Mouse (Mus musculus): Measurements from ENCODE around the gene Zfp518b. TPM values are rescaled to one million over a fixed set of nuclear protein-coding genes. Genes with fewer than 3 reads are reported as not detected.
A peak's percentile ranks its signal among the peaks of the same experiment; 100 is the strongest.

Zfp518b gene
- total RNA-seq (2014; rRNA removed): 0.65 and 1.3 TPM in 2 replicates
- polyA plus RNA-seq (2012; rRNA removed): 0.46 and 0.51 TPM in 2 replicates

GRCm38 (mm10) chr5:38684164-38684911, at the start of gene Zfp518b:
Zfp518b (minus strand) TSS chr5:38684826.
- DNase-seq (ENCODE audit: extremely low read depth, low read depth, low spot score): peak; percentile 18
- H3K9ac ChIP-seq (ENCODE audit: low read depth, low read length): peak within 1 kb of the TSS; percentile 98
- no peak for TF ChIP-seq POLR2A (IDR thresholded peaks at IDR 0.05; ENCODE audit: extremely low read depth, insufficient read depth, low read length)
- no peak for TF ChIP-seq CTCF (IDR thresholded peaks at IDR 0.05; ENCODE audit: low read depth, low read length)
- no peaks in the 10 kb centered on the region for H3K27me3 ChIP-seq (ENCODE audit: control insufficient read depth, insufficient read depth, low read length)
- H3K79me2 ChIP-seq (ENCODE audit: control insufficient read depth, insufficient read depth, low read length): no peaks in the 10 kb centered on the region
- peaks cover 5% of the 10 kb centered on the region; the same call in 1 of the 2 replicates for H3K4me1 ChIP-seq (ENCODE audit: control insufficient read depth, insufficient read depth, low read length)
- WGBS: 2% methylated on average over 88 of the region's 89 CpGs
- H3K27ac ChIP-seq (replicated peaks; ENCODE audit: insufficient read depth, low read depth, low read length): 0 out of 2 replicates have a peak within 1 kb of the TSS, but pooled peaks have one; percentile 30
- peak within 1 kb of the TSS; percentile 96 for H3K4me3 ChIP-seq (ENCODE audit: insufficient read depth, low read depth, low read length)
- peaks cover 2% of the 10 kb centered on the region; the same call in 1 of the 2 replicates for H3K36me3 ChIP-seq (ENCODE audit: control insufficient read depth, insufficient read depth, low read length)

DNA sequence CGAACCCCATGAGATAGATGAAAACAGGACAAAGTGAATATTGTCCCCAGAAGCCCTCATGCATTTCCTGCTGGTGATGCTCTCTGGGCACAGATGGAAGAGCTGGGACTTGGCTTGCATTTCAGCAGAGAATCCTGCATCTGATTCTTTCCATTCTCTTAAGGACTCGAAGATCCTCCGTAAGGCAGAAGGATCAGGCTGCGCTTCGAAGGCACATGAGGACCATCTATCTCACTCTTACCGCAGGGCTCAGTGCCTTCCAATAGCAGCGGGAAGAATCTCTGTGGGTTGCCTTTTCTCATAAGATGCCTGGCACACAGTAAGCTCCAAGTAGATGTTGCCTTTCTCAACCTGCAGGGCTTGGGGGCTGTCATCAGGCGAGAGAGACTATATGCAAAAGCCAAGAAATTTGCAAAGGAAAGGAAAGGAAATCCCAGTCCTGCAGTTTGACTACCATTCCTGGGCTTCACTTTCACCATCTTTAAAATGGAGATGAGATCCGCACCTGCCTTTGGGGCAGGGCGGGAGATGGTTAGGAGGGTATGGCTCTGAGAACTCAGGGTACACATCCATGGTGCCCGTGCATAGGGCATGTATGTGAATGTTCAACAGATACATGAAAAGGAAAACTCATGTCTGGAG, 24.4 kb upstream of the Zfp518b start:
- Histone ChIP-seq H3K79me2 (ENCODE audit: control insufficient read depth, insufficient read depth, low read length) (no peaks in the 10 kb centered on the region), H3K9ac (ENCODE audit: low read depth, low read length) (no peak overlapping the region), H3K4me3 (ENCODE audit: insufficient read depth, low read depth, low read length) (no peak overlapping the region), H3K4me1 (ENCODE audit: control insufficient read depth, insufficient read depth, low read length) (no peaks in the 10 kb centered on the region), H3K36me3 (ENCODE audit: control insufficient read depth, insufficient read depth, low read length) (no peaks in the 10 kb centered on the region), H3K27ac (replicated peaks; ENCODE audit: insufficient read depth, low read depth, low read length) (no peak overlapping the region), H3K27me3 (ENCODE audit: control insufficient read depth, insufficient read depth, low read length) (no peaks in the 10 kb centered on the region)
- 67% methylated on average over 11 of the region's 11 CpGs for WGBS
- no peak for DNase-seq (ENCODE audit: extremely low read depth, low read depth, low spot score)
- TF ChIP-seq POLR2A (IDR thresholded peaks at IDR 0.05; ENCODE audit: extremely low read depth, insufficient read depth, low read length) (no peak), CTCF (IDR thresholded peaks at IDR 0.05; ENCODE audit: low read depth, low read length) (no peak)

GRCm38 (mm10) chr5:38707364-38708075, 22.9 kb upstream of the Zfp518b start:
- no peak overlapping the region for H3K9ac ChIP-seq (ENCODE audit: low read depth, low read length)
- H3K4me1 ChIP-seq (ENCODE audit: control insufficient read depth, insufficient read depth, low read length): no peaks in the 10 kb centered on the region
- no peaks in the 10 kb centered on the region for H3K79me2 ChIP-seq (ENCODE audit: control insufficient read depth, insufficient read depth, low read length)
- H3K27me3 ChIP-seq (ENCODE audit: control insufficient read depth, insufficient read depth, low read length): no peaks in the 10 kb centered on the region
- DNase-seq (ENCODE audit: extremely low read depth, low read depth, low spot score): no peak
- H3K36me3 ChIP-seq (ENCODE audit: control insufficient read depth, insufficient read depth, low read length): no peaks in the 10 kb centered on the region
- H3K27ac ChIP-seq (replicated peaks; ENCODE audit: insufficient read depth, low read depth, low read length): no peak overlapping the region
- no peak overlapping the region for H3K4me3 ChIP-seq (ENCODE audit: insufficient read depth, low read depth, low read length)
- TF ChIP-seq CTCF (IDR thresholded peaks at IDR 0.05; ENCODE audit: low read depth, low read length) (no peak), POLR2A (IDR thresholded peaks at IDR 0.05; ENCODE audit: extremely low read depth, insufficient read depth, low read length) (no peak)
- 75% methylated on average over 7 of the region's 7 CpGs for WGBS

DNA sequence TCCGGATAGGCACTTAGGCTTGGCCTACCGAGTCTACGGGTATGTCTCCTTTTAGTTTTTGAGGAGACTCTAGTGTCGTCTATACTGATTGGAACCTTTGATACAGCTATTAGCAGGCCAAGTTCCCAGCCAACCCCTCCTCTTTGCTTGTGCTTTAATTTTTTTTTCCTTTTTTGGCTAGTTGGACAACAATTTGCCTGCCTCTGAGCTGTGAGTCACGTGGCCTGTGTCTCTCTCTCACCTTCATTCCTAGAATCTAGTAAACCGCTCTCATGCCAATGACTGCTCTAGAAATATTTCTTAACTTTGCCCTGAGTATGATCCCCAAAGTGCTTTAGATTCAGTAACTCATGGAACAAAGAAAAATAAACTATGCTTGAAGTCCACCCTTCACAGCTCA, 18.3 kb upstream of the Zfp518b start:
- 90% methylated on average over 6 of the region's 6 CpGs for WGBS
- Histone ChIP-seq H3K4me1 (ENCODE audit: control insufficient read depth, insufficient read depth, low read length) (no peaks in the 10 kb centered on the region), H3K27ac (replicated peaks; ENCODE audit: insufficient read depth, low read depth, low read length) (no peak overlapping the region), H3K36me3 (ENCODE audit: control insufficient read depth, insufficient read depth, low read length) (no peaks in the 10 kb centered on the region), H3K27me3 (ENCODE audit: control insufficient read depth, insufficient read depth, low read length) (no peaks in the 10 kb centered on the region), H3K9ac (ENCODE audit: low read depth, low read length) (no peak overlapping the region), H3K4me3 (ENCODE audit: insufficient read depth, low read depth, low read length) (no peak overlapping the region), H3K79me2 (ENCODE audit: control insufficient read depth, insufficient read depth, low read length) (no peaks in the 10 kb centered on the region)
- TF ChIP-seq CTCF (IDR thresholded peaks at IDR 0.05; ENCODE audit: low read depth, low read length): no peak
- TF ChIP-seq POLR2A (IDR thresholded peaks at IDR 0.05; ENCODE audit: extremely low read depth, insufficient read depth, low read length): no peak
- no peak for DNase-seq (ENCODE audit: extremely low read depth, low read depth, low spot score)

- Histone ChIP-seq H3K79me2 (ENCODE audit: control insufficient read depth, insufficient read depth, low read length) (no peaks in the 10 kb centered on the region), H3K27me3 (ENCODE audit: control insufficient read depth, insufficient read depth, low read length) (no peaks in the 10 kb centered on the region), H3K36me3 (ENCODE audit: control insufficient read depth, insufficient read depth, low read length) (no peaks in the 10 kb centered on the region), H3K4me1 (ENCODE audit: control insufficient read depth, insufficient read depth, low read length) (no peaks in the 10 kb centered on the region), H3K9ac (ENCODE audit: low read depth, low read length) (no peak overlapping the region), H3K4me3 (ENCODE audit: insufficient read depth, low read depth, low read length) (no peak overlapping the region), H3K27ac (replicated peaks; ENCODE audit: insufficient read depth, low read depth, low read length) (no peak overlapping the region)
- TF ChIP-seq POLR2A (IDR thresholded peaks at IDR 0.05; ENCODE audit: extremely low read depth, insufficient read depth, low read length) (no peak), CTCF (IDR thresholded peaks at IDR 0.05; ENCODE audit: low read depth, low read length) (no peak)
- 89% methylated on average over 2 of the region's 2 CpGs for WGBS
- DNase-seq (ENCODE audit: extremely low read depth, low read depth, low spot score): no peak
Observed at GRCm38 (mm10) chr5:38702091-38702490, 17.5 kb upstream of the Zfp518b start.
